Mouse (Mus musculus): ENCODE data around the gene Mfsd11. TPM values are rescaled to one million over a fixed set of nuclear protein-coding genes. Genes with fewer than 3 reads are reported as not detected.
"Not testable (repeated sequence)": the region's sequence is repeated elsewhere in the genome, so short reads cannot be mapped to it uniquely, and the experiment has no call there.

Mfsd11 gene
- polyA plus RNA-seq, 1 experiment from 2014 or later, result 43.7 TPM

GRCm38 (mm10) chr11:116842531-116843260 is 9.5 kb upstream of the Mfsd11 start:
- Histone ChIP-seq H3K4me2 (ENCODE audit: low read depth, low read length) (peak overlapping the region; percentile 92), H3K9me3 (replicated peaks; ENCODE audit: control insufficient read depth, low read length) (no peaks in the 10 kb centered on the region), H3K27ac (ENCODE audit: low read length) (peak overlapping the region; percentile 100), H3K36me3 (ENCODE audit: control insufficient read depth, insufficient read depth, low read length) (peaks cover 23% of the 10 kb centered on the region), H3K27me3 (ENCODE audit: control insufficient read depth, insufficient read depth, low read length) (no peaks in the 10 kb centered on the region), H3K4me1 (ENCODE audit: control insufficient read depth, insufficient read depth, low read length) (peaks cover 35% of the 10 kb centered on the region), H3K4me3 (replicated peaks; ENCODE audit: low read length) (peak overlapping the region; percentile 91), H3K9ac (ENCODE audit: low read length) (peak overlapping the region; percentile 91)
- WGBS, result under 1% methylated on average over 73 of the region's 73 CpGs
- ATAC-seq (ENCODE audit: insufficient read depth, low FRiP score), result peak; percentile 75

GRCm38 (mm10) chr11:116843261-116844233 is 8.7 kb upstream of the Mfsd11 start, which contains the start of the genes Mettl23 and Jmjd6:
Gene Mettl23 (plus strand): TSS chr11:116843278.
Gene Jmjd6 (minus strand): TSS chr11:116843449.
- peak within 1 kb of the TSS; percentile 92 for H3K4me2 ChIP-seq (ENCODE audit: low read depth, low read length)
- peaks cover 36% of the 10 kb centered on the region for H3K4me1 ChIP-seq (ENCODE audit: control insufficient read depth, insufficient read depth, low read length)
- H3K9me3 ChIP-seq (replicated peaks; ENCODE audit: control insufficient read depth, low read length), result no peaks in the 10 kb centered on the region
- peak; percentile 95 for ATAC-seq (ENCODE audit: insufficient read depth, low FRiP score)
- H3K9ac ChIP-seq (ENCODE audit: low read length), result peak within 1 kb of the TSS; percentile 91
- no peaks in the 10 kb centered on the region for H3K27me3 ChIP-seq (ENCODE audit: control insufficient read depth, insufficient read depth, low read length)
- under 1% methylated on average over 72 of the region's 72 CpGs for WGBS
- H3K27ac ChIP-seq (ENCODE audit: low read length), result peak within 1 kb of the TSS; percentile 100
- peaks cover 16% of the 10 kb centered on the region for H3K36me3 ChIP-seq (ENCODE audit: control insufficient read depth, insufficient read depth, low read length)
- H3K4me3 ChIP-seq (replicated peaks; ENCODE audit: low read length), result peak within 1 kb of the TSS; percentile 91

- no peak overlapping the region for H3K4me3 ChIP-seq (replicated peaks; ENCODE audit: low read length)
Measured at GRCm38 (mm10) chr11:116846593-116847181, 5.6 kb upstream of the Mfsd11 start.

GRCm38 (mm10) chr11:116847187-116848085 is 4.8 kb upstream of the Mfsd11 start:
- Histone ChIP-seq H3K4me3 (replicated peaks; ENCODE audit: low read length) (no peak overlapping the region), H3K9ac (ENCODE audit: low read length) (no peak overlapping the region), H3K4me1 (ENCODE audit: control insufficient read depth, insufficient read depth, low read length) (peaks cover 16% of the 10 kb centered on the region), H3K27me3 (ENCODE audit: control insufficient read depth, insufficient read depth, low read length) (no peaks in the 10 kb centered on the region), H3K4me2 (ENCODE audit: low read depth, low read length) (no peak overlapping the region), H3K27ac (ENCODE audit: low read length) (no peak overlapping the region; the same call in 1 of the 2 replicates), H3K36me3 (ENCODE audit: control insufficient read depth, insufficient read depth, low read length) (peaks cover 5% of the 10 kb centered on the region; the same call in 1 of the 2 replicates), H3K9me3 (replicated peaks; ENCODE audit: control insufficient read depth, low read length) (no peaks in the 10 kb centered on the region)
- WGBS, result 95% methylated on average over 3 of the region's 3 CpGs
- ATAC-seq (ENCODE audit: insufficient read depth, low FRiP score), result no peak

More at GRCm38 (mm10) chr11:116846593-116847181, 5.6 kb upstream of the Mfsd11 start:
- peaks cover 20% of the 10 kb centered on the region for H3K4me1 ChIP-seq (ENCODE audit: control insufficient read depth, insufficient read depth, low read length)
- no peak for ATAC-seq (ENCODE audit: insufficient read depth, low FRiP score)
- no peak overlapping the region for H3K9ac ChIP-seq (ENCODE audit: low read length)
- H3K27ac ChIP-seq (ENCODE audit: low read length), result 0 out of 2 replicates have a peak overlapping the region, but pooled peaks have one; percentile 18
- no peaks in the 10 kb centered on the region for H3K27me3 ChIP-seq (ENCODE audit: control insufficient read depth, insufficient read depth, low read length)
- no peaks in the 10 kb centered on the region for H3K9me3 ChIP-seq (replicated peaks; ENCODE audit: control insufficient read depth, low read length)
- H3K4me2 ChIP-seq (ENCODE audit: low read depth, low read length), result no peak overlapping the region
- WGBS, result 73% methylated on average over 4 of the region's 4 CpGs
- peaks cover 5% of the 10 kb centered on the region; the same call in 1 of the 2 replicates for H3K36me3 ChIP-seq (ENCODE audit: control insufficient read depth, insufficient read depth, low read length)

- Histone ChIP-seq H3K36me3 (ENCODE audit: control insufficient read depth, insufficient read depth, low read length) (peaks cover 5% of the 10 kb centered on the region; the same call in 1 of the 2 replicates), H3K27me3 (ENCODE audit: control insufficient read depth, insufficient read depth, low read length) (no peaks in the 10 kb centered on the region), H3K4me3 (replicated peaks; ENCODE audit: low read length) (no peak overlapping the region), H3K27ac (ENCODE audit: low read length) (no peak overlapping the region), H3K4me1 (ENCODE audit: control insufficient read depth, insufficient read depth, low read length) (peaks cover 16% of the 10 kb centered on the region), H3K4me2 (ENCODE audit: low read depth, low read length) (no peak overlapping the region), H3K9me3 (replicated peaks; ENCODE audit: control insufficient read depth, low read length) (no peaks in the 10 kb centered on the region), H3K9ac (ENCODE audit: low read length) (no peak overlapping the region)
- WGBS, result 67% methylated on average over 5 of the region's 5 CpGs
- ATAC-seq (ENCODE audit: insufficient read depth, low FRiP score), result no peak
Measured at GRCm38 (mm10) chr11:116848086-116848876, 4.0 kb upstream of the Mfsd11 start.

- not testable (repeated sequence) for H3K4me3 ChIP-seq (replicated peaks; ENCODE audit: low read length); H3K9ac ChIP-seq (ENCODE audit: low read length); H3K27ac ChIP-seq (ENCODE audit: low read length); H3K36me3 ChIP-seq (ENCODE audit: control insufficient read depth, insufficient read depth, low read length); H3K27me3 ChIP-seq (ENCODE audit: control insufficient read depth, insufficient read depth, low read length); ATAC-seq (ENCODE audit: insufficient read depth, low FRiP score); H3K9me3 ChIP-seq (replicated peaks; ENCODE audit: control insufficient read depth, low read length); H3K4me2 ChIP-seq (ENCODE audit: low read depth, low read length)
- peaks cover 16% of the 10 kb centered on the region for H3K4me1 ChIP-seq (ENCODE audit: control insufficient read depth, insufficient read depth, low read length)
- 73% methylated on average over 2 of the region's 2 CpGs for WGBS
Measured at GRCm38 (mm10) chr11:116848877-116849178, 3.4 kb upstream of the Mfsd11 start.

GRCm38 (mm10) chr11:116849587-116849986 is 2.7 kb upstream of the Mfsd11 start:
- Histone ChIP-seq H3K9me3 (replicated peaks; ENCODE audit: control insufficient read depth, low read length) (no peaks in the 10 kb centered on the region), H3K27me3 (ENCODE audit: control insufficient read depth, insufficient read depth, low read length) (no peaks in the 10 kb centered on the region), H3K4me1 (ENCODE audit: control insufficient read depth, insufficient read depth, low read length) (peaks cover 12% of the 10 kb centered on the region), H3K4me3 (replicated peaks; ENCODE audit: low read length) (no peak overlapping the region), H3K4me2 (ENCODE audit: low read depth, low read length) (no peak overlapping the region), H3K36me3 (ENCODE audit: control insufficient read depth, insufficient read depth, low read length) (peaks cover 5% of the 10 kb centered on the region; the same call in 1 of the 2 replicates), H3K9ac (ENCODE audit: low read length) (no peak overlapping the region), H3K27ac (ENCODE audit: low read length) (no peak overlapping the region)
- ATAC-seq (ENCODE audit: insufficient read depth, low FRiP score), result no peak

All from stomach, embryonic 16.5 days (tissue).